ENCODE assay signal across 9 mouse cellular contexts in genomic region chr10:83197690-83198336, GRCm38 (mm10).
DNase-seq lines count a peak whose midpoint lies in the region; ATAC-seq lines count a peak whose summit lies in the region.
"Had no signal": no experiment of that assay in that cellular context is flagged by ENCODE, and none has a peak within 500 bp of the region (broad histone marks: within the 10 kb centered on the region; RNA-seq: fewer than 3 reads in every experiment).

No protein-coding gene starts in this region.

- H3K36me3 ChIP-seq in forebrain, embryonic 11.5 days (ENCODE audit: control insufficient read depth, insufficient read depth, low read length): no peaks in the 10 kb centered on the region
- H3K36me3 ChIP-seq in forebrain, embryonic 15.5 days: no peaks in the 10 kb centered on the region
- H3K36me3 ChIP-seq in heart, embryonic 15.5 days: no peaks in the 10 kb centered on the region
- H3K36me3 ChIP-seq: midbrain, embryonic 12.5 days had no signal

- H3K4me1 ChIP-seq in forebrain, embryonic 11.5 days (replicated peaks; ENCODE audit: control insufficient read depth, insufficient read depth, low read length): no peaks in the 10 kb centered on the region
- peaks cover 6% of the 10 kb centered on the region; the same call in 1 of the 2 replicates for H3K4me1 ChIP-seq in forebrain, embryonic 15.5 days
- H3K4me1 ChIP-seq in heart, embryonic 15.5 days (replicated peaks): peaks cover 11% of the 10 kb centered on the region

- H3K9ac ChIP-seq in forebrain, embryonic 11.5 days (ENCODE audit: low read length): no peak overlapping the region
- no peak overlapping the region for H3K9ac ChIP-seq in forebrain, embryonic 15.5 days (replicated peaks)
- H3K9ac ChIP-seq in heart, embryonic 15.5 days: no peak overlapping the region
- H3K9ac ChIP-seq: midbrain, embryonic 12.5 days had no signal

- H3K4me2 ChIP-seq in forebrain, embryonic 11.5 days (ENCODE audit: low read depth, low read length, severe bottlenecking): no peak overlapping the region
- H3K4me2 ChIP-seq in forebrain, embryonic 15.5 days (replicated peaks): no peak overlapping the region
- H3K4me2 ChIP-seq in heart, embryonic 15.5 days: no peak overlapping the region
- H3K4me2 ChIP-seq: midbrain, embryonic 12.5 days had no signal

- H3K4me3 ChIP-seq in forebrain, embryonic 11.5 days (ENCODE audit: low read depth, low read length): no peak overlapping the region
- no peak overlapping the region for H3K4me3 ChIP-seq in forebrain, embryonic 15.5 days
- no peak overlapping the region for H3K4me3 ChIP-seq in heart, embryonic 15.5 days
- H3K4me3 ChIP-seq: midbrain, embryonic 12.5 days had no signal

- H3K27ac ChIP-seq in forebrain, embryonic 11.5 days (ENCODE audit: low read depth, low read length): no peak overlapping the region
- no peak overlapping the region for H3K27ac ChIP-seq in forebrain, embryonic 15.5 days (replicated peaks)
- no peak overlapping the region for H3K27ac ChIP-seq in heart, embryonic 15.5 days
- H3K27ac ChIP-seq: midbrain, embryonic 12.5 days had no signal

- 0 out of 2 replicates have a peak, but pooled peaks have one; percentile 24 for ATAC-seq in forebrain, embryonic 11.5 days (replicated peaks; ENCODE audit: low FRiP score)
- ATAC-seq in forebrain, embryonic 15.5 days (replicated peaks): no peak; the same call in 1 of the 2 replicates
- ATAC-seq in heart, embryonic 15.5 days (replicated peaks; ENCODE audit: insufficient number of reproducible peaks, insufficient read depth, low FRiP score, low read depth): peak; percentile 12; the same call in 1 of the 2 replicates

- no peaks in the 10 kb centered on the region for H3K9me3 ChIP-seq in forebrain, embryonic 11.5 days (ENCODE audit: control insufficient read depth, low read length)
- no peaks in the 10 kb centered on the region for H3K9me3 ChIP-seq in forebrain, embryonic 15.5 days
- H3K9me3 ChIP-seq in heart, embryonic 15.5 days (replicated peaks): no peaks in the 10 kb centered on the region
- H3K9me3 ChIP-seq: midbrain, embryonic 12.5 days had no signal

- DNase-seq in forebrain, embryonic 11.5 days (ENCODE audit: low spot score): peak; percentile 81
- peak; percentile 76 for DNase-seq in adrenal gland, postnatal 25 days
- DNase-seq in embryo, embryonic 9.5 days (ENCODE audit: extremely low spot score): peak; percentile 79
- DNase-seq in layer of hippocampus, postnatal 10 days (ENCODE audit: low spot score in 2 of 2): peak; percentile 82 to 86
- peak; percentile 64 for DNase-seq in lung, postnatal 25 days (ENCODE audit: low spot score)
- DNase-seq in spleen, adult 12 weeks (ENCODE audit: low spot score): peak; percentile 57

- no peaks in the 10 kb centered on the region for H3K27me3 ChIP-seq in forebrain, embryonic 11.5 days (ENCODE audit: control insufficient read depth, insufficient read depth, low read length)
- no peaks in the 10 kb centered on the region for H3K27me3 ChIP-seq in forebrain, embryonic 15.5 days
- no peaks in the 10 kb centered on the region for H3K27me3 ChIP-seq in heart, embryonic 15.5 days
- H3K27me3 ChIP-seq: midbrain, embryonic 12.5 days had no signal

- 48% methylated on average over 11 of the region's 11 CpGs for WGBS in forebrain, embryonic 11.5 days
- 48% methylated on average over 11 of the region's 11 CpGs for WGBS in forebrain, embryonic 15.5 days
- WGBS in heart, embryonic 15.5 days: 46% methylated on average over 11 of the region's 11 CpGs
